Mouse (Mus musculus): ENCODE results near the gene Tle6. TPM values are rescaled to one million over a fixed set of nuclear protein-coding genes. Genes with fewer than 3 reads are reported as not detected.

The Tle6 gene
- polyA plus RNA-seq, 1 experiment from 2014 or later = 4.9 TPM

- Histone ChIP-seq H3K9me3 (no peaks in the 10 kb centered on the region), H3K4me1 (replicated peaks) (peaks cover 18% of the 10 kb centered on the region)
- WGBS = 66% methylated on average over 3 of the region's 3 CpGs
Measured at GRCm38 (mm10) chr10:81556282-81556681, 44.6 kb downstream of the Tle6 start.

GRCm38 (mm10) chr10:81553807-81554755 is 46.8 kb downstream of the Tle6 start:
- Histone ChIP-seq H3K4me1 (replicated peaks) (peaks cover 6% of the 10 kb centered on the region), H3K4me3 (no peak overlapping the region), H3K27ac (replicated peaks) (no peak overlapping the region), H3K36me3 (no peaks in the 10 kb centered on the region), H3K9ac (no peak overlapping the region), H3K9me3 (no peaks in the 10 kb centered on the region), H3K27me3 (0 out of 2 replicates have a peak, but pooled peaks cover 3% of the 10 kb centered on the region), H3K4me2 (no peak overlapping the region)
- ATAC-seq (ENCODE audit: low read depth) = no peak
- 84% methylated on average over 6 of the region's 6 CpGs for WGBS

More at GRCm38 (mm10) chr10:81556282-81556681, 44.6 kb downstream of the Tle6 start:
- H3K4me2 ChIP-seq = no peak overlapping the region
- H3K27ac ChIP-seq (replicated peaks) = no peak overlapping the region
- no peak for ATAC-seq (ENCODE audit: low read depth)
- H3K27me3 ChIP-seq = no peaks in the 10 kb centered on the region
- no peak overlapping the region for H3K4me3 ChIP-seq
- H3K9ac ChIP-seq = no peak overlapping the region
- 0 out of 2 replicates have a peak, but pooled peaks cover 2% of the 10 kb centered on the region for H3K36me3 ChIP-seq

- H3K27me3 ChIP-seq = 0 out of 2 replicates have a peak, but pooled peaks cover 3% of the 10 kb centered on the region
- 86% methylated on average over 5 of the region's 5 CpGs for WGBS
- H3K4me2 ChIP-seq = no peak overlapping the region
- no peak overlapping the region for H3K9ac ChIP-seq
- H3K9me3 ChIP-seq = no peaks in the 10 kb centered on the region
- no peaks in the 10 kb centered on the region for H3K4me1 ChIP-seq (replicated peaks)
- H3K36me3 ChIP-seq = no peaks in the 10 kb centered on the region
- H3K27ac ChIP-seq (replicated peaks) = no peak overlapping the region
- no peak overlapping the region for H3K4me3 ChIP-seq
- no peak for ATAC-seq (ENCODE audit: low read depth)
Measured at GRCm38 (mm10) chr10:81553232-81553631, 47.6 kb downstream of the Tle6 start.

GRCm38 (mm10) chr10:81551597-81552102 is 49.2 kb downstream of the Tle6 start:
- Histone ChIP-seq H3K36me3 (no peaks in the 10 kb centered on the region), H3K4me2 (no peak overlapping the region), H3K27me3 (0 out of 2 replicates have a peak, but pooled peaks cover 3% of the 10 kb centered on the region), H3K9me3 (no peaks in the 10 kb centered on the region), H3K9ac (no peak overlapping the region), H3K27ac (replicated peaks) (peak overlapping the region; percentile 30; the same call in 1 of the 2 replicates), H3K4me1 (replicated peaks) (no peaks in the 10 kb centered on the region), H3K4me3 (no peak overlapping the region)
- 7% methylated on average over 12 of the region's 12 CpGs for WGBS
- peak; percentile 86 for ATAC-seq (ENCODE audit: low read depth)

- no peaks in the 10 kb centered on the region for H3K36me3 ChIP-seq
- ATAC-seq (ENCODE audit: low read depth) = no peak
- H3K4me2 ChIP-seq = no peak overlapping the region
- H3K27ac ChIP-seq (replicated peaks) = no peak overlapping the region
- 0 out of 2 replicates have a peak, but pooled peaks cover 4% of the 10 kb centered on the region for H3K4me1 ChIP-seq (replicated peaks)
- WGBS = 14% methylated on average over 7 of the region's 7 CpGs
- H3K4me3 ChIP-seq = no peak overlapping the region
- no peak overlapping the region for H3K9ac ChIP-seq
- H3K27me3 ChIP-seq = 0 out of 2 replicates have a peak, but pooled peaks cover 3% of the 10 kb centered on the region
- no peaks in the 10 kb centered on the region for H3K9me3 ChIP-seq
Measured at GRCm38 (mm10) chr10:81550257-81550656, 50.6 kb downstream of the Tle6 start.

- Histone ChIP-seq H3K27me3 (0 out of 2 replicates have a peak, but pooled peaks cover 3% of the 10 kb centered on the region), H3K4me1 (replicated peaks) (peaks cover 9% of the 10 kb centered on the region), H3K4me2 (no peak overlapping the region), H3K36me3 (no peaks in the 10 kb centered on the region), H3K27ac (replicated peaks) (no peak overlapping the region), H3K9ac (peak overlapping the region; percentile 22; the same call in 1 of the 2 replicates), H3K9me3 (no peaks in the 10 kb centered on the region), H3K4me3 (no peak overlapping the region)
- ATAC-seq (ENCODE audit: low read depth) = no peak
- WGBS = 69% methylated on average over 5 of the region's 5 CpGs
Measured at GRCm38 (mm10) chr10:81548944-81549343, 51.9 kb downstream of the Tle6 start.

GRCm38 (mm10) chr10:81546788-81547571 is 53.9 kb downstream of the Tle6 start:
- ATAC-seq (ENCODE audit: low read depth) = no peak
- 0 out of 2 replicates have a peak, but pooled peaks cover 3% of the 10 kb centered on the region for H3K27me3 ChIP-seq
- no peak overlapping the region for H3K4me3 ChIP-seq
- WGBS = 91% methylated on average over 13 of the region's 13 CpGs
- H3K4me2 ChIP-seq = no peak overlapping the region
- no peak overlapping the region for H3K27ac ChIP-seq (replicated peaks)
- H3K36me3 ChIP-seq = no peaks in the 10 kb centered on the region
- H3K9me3 ChIP-seq = no peaks in the 10 kb centered on the region
- H3K9ac ChIP-seq = peak overlapping the region; percentile 49; the same call in 1 of the 2 replicates
- H3K4me1 ChIP-seq (replicated peaks) = peaks cover 29% of the 10 kb centered on the region

GRCm38 (mm10) chr10:81546332-81546731 is 54.5 kb downstream of the Tle6 start:
- no peak overlapping the region for H3K4me2 ChIP-seq
- no peaks in the 10 kb centered on the region for H3K36me3 ChIP-seq
- no peak for ATAC-seq (ENCODE audit: low read depth)
- peak overlapping the region; percentile 28; the same call in 1 of the 2 replicates for H3K27ac ChIP-seq (replicated peaks)
- no peaks in the 10 kb centered on the region for H3K9me3 ChIP-seq
- no peak overlapping the region for H3K4me3 ChIP-seq
- H3K27me3 ChIP-seq = 0 out of 2 replicates have a peak, but pooled peaks cover 3% of the 10 kb centered on the region
- WGBS = 85% methylated on average over 5 of the region's 5 CpGs
- peaks cover 35% of the 10 kb centered on the region for H3K4me1 ChIP-seq (replicated peaks)
- H3K9ac ChIP-seq = peak overlapping the region; percentile 49; the same call in 1 of the 2 replicates

GRCm38 (mm10) chr10:81545161-81545747 is 55.6 kb downstream of the Tle6 start, which contains the start of gene Gna11:
Gene Gna11 (minus strand): TSS chr10:81545190.
- WGBS = 2% methylated on average over 35 of the region's 59 CpGs
- peak; percentile 96 for ATAC-seq (ENCODE audit: low read depth)
- Histone ChIP-seq H3K4me1 (replicated peaks) (peaks cover 42% of the 10 kb centered on the region), H3K36me3 (no peaks in the 10 kb centered on the region), H3K9ac (peak within 1 kb of the TSS; percentile 98), H3K27ac (replicated peaks) (peak within 1 kb of the TSS; percentile 94), H3K9me3 (no peaks in the 10 kb centered on the region), H3K4me3 (peak within 1 kb of the TSS; percentile 94), H3K4me2 (peak within 1 kb of the TSS; percentile 99), H3K27me3 (0 out of 2 replicates have a peak, but pooled peaks cover 3% of the 10 kb centered on the region)

GRCm38 (mm10) chr10:81544296-81545160 is 56.3 kb downstream of the Tle6 start:
- Histone ChIP-seq H3K27ac (replicated peaks) (peak overlapping the region; percentile 89), H3K4me3 (peak overlapping the region; percentile 94), H3K4me1 (replicated peaks) (peaks cover 42% of the 10 kb centered on the region), H3K9me3 (no peaks in the 10 kb centered on the region), H3K36me3 (no peaks in the 10 kb centered on the region), H3K9ac (peak overlapping the region; percentile 98), H3K27me3 (0 out of 2 replicates have a peak, but pooled peaks cover 3% of the 10 kb centered on the region), H3K4me2 (peak overlapping the region; percentile 99)
- under 1% methylated on average over 91 of the region's 93 CpGs for WGBS
- ATAC-seq (ENCODE audit: low read depth) = peak; percentile 21
